Mouse (Mus musculus) monocyte, adult 2 months (primary cell): ENCODE results near the gene Prep.

Experiments used
- DNase-seq, 2 experiments: peaks; one replicate each; pipeline ENCODE4 v3.0.0; 2022; ENCODE audit warnings: low spot score in 2 of 2, low read depth in 1 of 2

Prep gene

DNA sequence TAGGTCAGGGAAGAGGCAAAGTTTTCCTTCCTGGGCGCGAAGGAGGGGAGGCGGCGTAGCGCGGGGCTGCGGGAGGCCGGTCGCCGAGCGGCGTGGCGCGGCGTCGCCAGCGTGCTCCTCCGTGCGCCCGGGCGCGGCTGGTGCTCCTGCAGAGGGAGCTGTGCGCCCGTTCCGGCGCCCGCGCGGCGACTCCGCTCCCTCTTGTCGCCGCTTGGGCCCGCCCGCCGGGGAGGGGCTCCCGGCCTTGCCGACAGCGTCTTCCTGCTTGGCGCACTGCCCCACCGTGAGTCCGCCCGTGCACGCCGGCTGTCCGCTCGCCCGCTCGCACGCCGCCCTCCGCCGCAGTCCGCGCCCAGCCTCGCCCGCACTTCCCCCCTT, at the start of gene Prep:
Gene Prep, plus strand, starts transcription at position 273 of the 378 bp plus-strand sequence.
- DNase-seq, result peak; percentile 60 to 73

DNA sequence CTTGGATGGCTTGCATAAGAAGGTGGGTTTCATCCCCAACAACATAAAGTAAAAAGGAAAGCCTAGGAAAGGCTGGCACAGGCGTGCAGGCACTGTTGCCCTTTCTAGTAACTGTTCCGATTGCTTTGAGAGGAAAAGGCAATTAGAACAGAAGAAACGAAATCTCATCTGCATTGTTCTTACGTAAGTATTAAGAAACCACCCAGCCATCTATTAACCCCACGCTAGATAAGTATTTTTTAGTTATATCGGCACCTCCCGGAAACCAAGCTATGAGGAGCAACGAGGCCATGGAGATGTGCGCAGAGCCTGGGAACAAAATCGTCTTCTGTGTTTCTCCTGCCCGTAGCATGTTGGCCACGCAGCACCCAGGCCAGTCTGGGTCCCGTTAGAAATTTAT, 49.7 kb upstream of the Prep start:
- DNase-seq, result no peak

DNA sequence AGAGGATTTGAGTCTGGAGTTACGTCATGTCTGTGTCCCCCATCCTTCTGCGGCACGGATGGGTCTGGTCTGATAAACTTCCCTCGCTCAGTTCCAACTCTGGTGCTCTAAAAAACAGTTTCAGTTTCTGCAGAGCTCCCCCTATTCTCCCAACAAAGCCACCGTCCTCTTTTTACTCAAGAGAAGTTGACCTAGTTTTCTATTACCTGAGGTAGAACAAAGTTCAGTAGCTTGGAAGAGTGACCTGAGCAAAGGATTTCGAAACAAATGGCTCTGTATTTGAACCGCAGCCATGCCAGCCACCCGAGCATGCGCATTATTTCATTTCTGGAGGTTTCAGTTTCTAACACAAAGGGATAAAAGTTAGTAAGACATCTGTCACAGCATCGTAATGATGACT, 49.2 kb upstream of the Prep start:
- DNase-seq, result no peak

DNA sequence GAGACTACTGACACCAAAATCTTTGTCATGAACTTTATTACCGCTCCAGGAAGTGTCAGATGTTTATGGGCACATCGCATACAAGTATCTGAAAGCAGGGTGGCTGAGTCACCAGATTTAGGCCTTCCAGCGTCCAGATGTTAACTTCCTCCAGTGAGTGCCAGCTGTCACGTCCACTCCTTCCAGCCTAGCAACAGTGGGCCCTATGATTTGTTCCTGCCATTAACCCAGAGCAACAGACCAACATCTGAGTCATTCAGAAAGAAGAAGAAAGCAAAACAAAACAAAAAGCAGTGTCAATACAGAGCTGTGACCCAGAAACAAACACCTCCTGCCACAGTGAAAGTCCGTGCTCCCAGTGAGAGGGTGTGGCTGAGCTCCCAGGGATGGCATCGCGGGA, 47.6 kb upstream of the Prep start:
- DNase-seq, result no peak

DNA sequence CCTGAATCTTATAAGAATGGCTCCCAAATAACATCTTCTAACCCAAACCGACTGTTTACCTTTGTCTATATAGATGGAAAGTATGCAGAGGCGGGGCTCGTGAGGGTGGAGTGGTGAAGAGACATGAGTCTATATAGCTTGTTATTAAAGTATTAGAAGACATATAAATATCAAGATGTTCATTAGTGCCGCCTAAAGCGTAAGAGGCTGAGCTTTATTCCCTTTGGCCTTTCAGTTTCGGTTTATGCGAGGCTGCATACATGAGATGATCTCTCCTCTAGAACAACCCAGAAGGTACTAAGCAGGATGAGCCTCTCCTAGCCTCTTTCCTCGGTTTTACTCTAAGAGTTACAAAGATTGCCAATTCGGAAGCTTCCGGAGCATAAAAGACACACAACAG, 47.2 kb upstream of the Prep start:
- no peak for DNase-seq

DNA sequence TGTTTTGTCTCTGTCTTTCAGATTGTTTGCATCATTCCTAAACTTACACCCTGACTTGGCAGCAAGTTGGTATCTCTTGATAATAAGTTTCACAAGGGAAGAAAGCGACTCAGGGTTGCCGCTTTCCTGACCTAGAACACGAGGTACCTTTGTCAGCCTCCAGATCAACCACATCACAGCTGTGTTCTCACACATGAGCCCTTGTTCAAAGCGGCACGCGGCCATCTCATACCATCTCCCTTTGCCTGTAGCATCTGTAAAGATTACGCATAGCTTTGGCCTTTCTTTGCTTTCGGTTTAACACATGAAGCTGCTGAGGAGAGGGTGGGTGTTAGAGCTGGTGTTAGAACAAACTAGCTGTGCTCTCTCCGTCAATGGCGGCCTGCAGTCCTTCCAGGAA, 46.7 kb upstream of the Prep start:
- DNase-seq, result no peak

DNA sequence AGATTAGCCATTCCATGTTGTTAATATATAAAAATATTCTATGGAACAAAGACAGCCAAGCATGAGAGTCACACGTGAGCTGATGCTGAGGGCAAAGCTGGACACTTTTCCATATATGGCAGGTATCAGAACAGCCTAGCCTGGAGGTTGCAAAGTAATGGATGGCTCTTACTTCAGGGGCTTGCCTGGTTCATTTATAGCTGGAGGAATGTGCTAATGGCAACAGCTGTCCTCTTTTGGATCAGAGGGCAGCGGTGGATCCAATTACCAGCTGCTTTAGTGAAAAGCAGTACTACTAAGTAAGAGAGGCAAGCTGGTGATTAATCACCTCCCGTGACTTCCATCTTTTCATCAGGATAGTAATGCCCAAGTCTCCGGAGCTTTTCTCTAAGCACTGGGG, 41.8 kb upstream of the Prep start:
- no peak for DNase-seq

DNA sequence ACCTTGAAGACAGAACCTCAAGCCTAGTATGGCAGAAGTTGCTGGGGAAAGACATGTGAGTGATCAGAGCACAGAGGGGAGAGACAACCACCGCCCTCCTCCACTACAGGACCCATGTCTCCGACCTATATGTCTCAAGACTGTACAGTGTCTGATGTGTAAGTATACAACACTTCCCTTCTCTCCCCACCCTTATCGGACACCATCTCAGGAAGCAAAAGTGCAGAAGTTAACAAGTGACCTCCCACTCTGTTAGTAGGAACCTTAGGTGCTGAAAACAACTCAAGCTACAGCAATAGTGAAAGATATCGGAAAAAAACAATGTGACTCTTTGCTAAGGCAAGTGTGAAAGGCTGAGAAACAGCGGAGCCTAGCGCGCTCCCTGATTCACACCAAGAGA, 40.1 kb upstream of the Prep start:
- DNase-seq, result no peak

DNA sequence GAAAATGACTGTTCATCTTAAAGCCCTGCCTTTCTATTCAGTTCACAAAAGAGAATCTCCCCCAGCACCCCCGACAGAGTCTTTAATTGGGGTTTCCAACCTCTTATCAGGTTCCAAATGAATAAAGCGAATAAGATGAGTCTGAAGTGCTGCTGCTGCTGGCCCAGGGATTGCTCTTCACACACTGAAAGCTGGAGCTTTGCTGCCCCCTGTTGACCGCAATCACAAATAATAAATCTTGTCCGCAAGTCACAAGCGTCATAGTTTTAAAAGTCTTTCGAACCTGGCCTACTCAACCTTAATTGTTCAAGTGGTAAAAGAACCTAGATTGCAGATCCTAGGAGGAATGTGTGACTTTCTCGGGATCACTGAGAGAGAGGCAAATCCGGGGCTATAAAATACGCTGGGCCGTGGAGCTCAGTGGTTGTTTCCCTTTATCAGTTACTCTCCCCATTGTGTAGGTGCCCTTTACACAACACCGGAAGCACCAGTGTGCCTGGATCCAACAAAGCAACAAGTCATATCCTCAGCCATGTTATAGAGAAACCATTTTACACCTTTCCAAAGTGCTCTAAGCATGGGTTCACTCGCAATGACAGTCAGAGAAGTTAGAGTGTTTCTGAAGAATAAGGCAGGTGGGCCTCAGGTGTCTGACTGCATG, 21.6 kb upstream of the Prep start:
- DNase-seq, result peak in 1 of 2 experiments; percentile 46

DNA sequence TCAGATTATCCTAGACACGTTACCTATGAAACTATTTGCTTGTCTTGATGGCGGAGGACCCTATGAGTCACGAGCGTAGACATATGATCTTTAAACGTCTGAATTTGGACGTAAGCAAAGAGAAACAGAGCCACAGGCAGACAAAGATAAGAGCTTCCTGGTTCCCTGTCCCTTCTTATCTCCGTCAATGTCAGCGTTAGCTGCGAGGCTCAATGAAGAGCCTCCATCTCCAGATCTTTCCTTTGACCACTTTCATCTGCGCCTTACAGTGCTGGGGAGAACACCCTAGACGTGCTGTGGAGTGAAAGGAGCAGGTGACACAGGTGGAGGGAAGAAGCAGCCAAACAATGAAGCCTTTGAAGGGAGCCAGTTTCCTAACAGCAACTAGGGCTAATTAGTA, 18.8 kb upstream of the Prep start:
- no peak for DNase-seq

DNA sequence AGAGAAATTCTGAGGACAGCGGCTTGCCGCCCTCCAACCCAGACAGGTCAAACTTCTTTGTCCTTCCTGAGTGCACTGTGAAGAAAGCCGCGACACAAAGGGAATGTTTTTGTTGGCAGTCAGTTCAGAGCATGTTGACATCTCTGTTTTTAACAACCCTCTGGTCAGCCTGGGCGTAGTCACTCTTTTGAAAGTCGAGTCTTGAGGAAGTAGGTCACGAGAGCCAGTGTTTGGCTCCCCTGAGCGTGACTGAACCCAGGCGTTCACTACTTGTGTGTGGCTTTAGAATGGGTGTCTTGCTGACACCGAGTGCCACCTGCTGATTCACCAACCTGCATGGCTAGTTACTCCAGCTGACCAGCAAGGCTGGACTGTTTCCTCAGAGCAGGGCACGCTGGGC, 18.4 kb upstream of the Prep start:
- DNase-seq, result peak; percentile 61 to 65

DNA sequence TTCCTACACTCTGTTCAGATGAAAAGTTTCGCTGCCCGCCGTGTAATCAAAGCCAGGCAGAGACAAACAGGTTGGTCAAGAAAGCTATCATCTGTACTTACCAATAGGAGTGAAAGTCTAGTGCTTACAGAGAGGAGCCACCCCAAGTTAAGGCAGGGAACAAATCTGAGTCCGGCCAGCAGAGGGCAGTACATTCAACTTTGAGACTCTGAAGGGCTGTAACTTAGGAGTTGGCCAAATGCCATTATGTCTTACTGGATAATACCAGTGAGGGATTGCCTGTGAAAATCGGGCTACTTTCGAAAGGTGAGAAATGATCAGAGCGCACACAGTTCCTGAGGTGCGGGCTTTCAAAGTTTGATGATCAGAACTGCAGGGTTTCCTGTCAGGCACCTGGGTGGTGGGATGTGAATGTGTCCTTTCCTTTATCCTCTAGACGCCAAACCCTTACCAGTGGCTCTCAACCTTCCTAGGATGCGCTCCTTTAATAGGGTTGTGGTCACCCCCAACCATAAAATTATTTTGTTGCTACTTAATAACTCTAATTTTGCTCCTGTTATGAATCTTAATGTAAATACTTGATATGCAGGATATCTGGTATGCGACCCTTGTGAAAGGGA, 15.8 kb upstream of the Prep start:
- peak; percentile 21 to 64 for DNase-seq

DNA sequence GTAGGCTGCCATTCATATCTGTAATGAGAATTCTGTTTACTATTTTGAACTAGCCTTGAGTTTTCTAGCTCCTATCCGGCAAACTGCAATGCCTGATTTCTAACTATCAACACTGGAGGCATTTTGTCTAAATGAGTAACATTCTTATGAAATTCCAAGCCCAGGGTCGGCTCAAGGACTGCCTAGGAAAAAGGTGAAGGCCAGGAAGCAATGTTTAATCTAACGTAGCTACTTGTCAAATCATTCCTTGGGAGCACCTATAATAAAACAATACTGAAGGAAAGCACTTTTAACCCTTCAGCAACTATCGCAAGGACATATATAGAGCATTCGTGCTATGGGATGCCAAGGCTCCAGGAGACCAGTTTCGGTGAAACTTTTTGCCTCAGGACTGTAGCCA, 8.6 kb upstream of the Prep start:
- no peak for DNase-seq

DNA sequence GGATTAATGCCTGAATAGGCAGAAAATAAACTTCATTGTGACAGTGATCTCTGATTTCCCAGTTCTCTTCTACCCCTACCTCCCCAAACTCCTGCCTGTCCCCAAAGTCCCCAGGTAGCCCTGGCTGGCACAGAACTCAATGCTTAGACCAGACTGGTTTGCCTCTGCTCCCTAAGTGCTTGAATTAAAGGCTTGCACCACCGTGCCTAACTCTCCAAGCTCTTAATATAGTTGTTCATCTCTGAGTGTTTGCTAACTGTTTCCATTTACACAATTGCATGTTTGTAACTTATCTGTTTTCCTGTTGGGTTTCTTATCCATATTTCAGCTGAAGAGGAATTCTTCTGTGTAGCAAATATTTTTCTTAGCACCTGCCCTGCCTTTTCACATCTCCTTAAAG, 6.2 kb upstream of the Prep start:
- no peak for DNase-seq

DNA sequence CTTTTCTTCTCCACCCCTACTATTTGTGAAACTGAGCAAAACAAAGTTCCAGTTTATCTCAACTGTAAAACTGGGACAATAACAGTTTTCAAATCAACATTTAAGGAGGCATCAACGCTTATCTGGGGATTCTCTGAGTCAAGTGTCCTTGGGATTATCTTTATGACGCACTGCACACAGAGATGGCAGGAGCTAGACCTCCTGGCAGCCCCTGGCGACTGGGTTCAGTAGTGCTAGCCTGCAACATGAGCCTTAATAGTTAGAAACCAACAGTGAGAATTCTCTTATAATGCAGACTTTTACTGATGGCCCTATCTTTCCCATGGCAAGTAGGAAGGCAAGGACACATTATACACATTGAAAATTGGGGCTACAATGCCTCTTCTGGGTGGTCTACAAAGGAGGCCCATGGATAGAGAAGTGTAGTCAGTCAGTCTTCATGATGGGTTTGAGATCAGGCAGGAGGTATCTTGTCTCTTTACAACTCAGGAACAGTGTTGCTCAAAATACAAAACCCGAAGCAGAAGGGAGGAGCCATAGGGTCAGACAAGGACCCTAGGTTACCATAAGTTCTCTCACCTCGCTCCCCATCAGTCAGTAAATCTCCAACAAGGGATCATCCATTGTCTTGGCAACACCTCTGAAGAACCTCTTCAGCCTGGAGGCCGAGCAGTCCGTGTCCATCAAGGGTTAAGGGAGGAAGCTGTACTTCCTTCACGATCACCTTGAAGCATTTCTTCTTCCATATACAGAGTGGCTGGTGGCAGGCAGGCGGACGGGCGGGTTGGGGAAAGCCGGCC, 672 bp upstream of the Prep start:
- DNase-seq, result peak; percentile 3 to 7

DNA sequence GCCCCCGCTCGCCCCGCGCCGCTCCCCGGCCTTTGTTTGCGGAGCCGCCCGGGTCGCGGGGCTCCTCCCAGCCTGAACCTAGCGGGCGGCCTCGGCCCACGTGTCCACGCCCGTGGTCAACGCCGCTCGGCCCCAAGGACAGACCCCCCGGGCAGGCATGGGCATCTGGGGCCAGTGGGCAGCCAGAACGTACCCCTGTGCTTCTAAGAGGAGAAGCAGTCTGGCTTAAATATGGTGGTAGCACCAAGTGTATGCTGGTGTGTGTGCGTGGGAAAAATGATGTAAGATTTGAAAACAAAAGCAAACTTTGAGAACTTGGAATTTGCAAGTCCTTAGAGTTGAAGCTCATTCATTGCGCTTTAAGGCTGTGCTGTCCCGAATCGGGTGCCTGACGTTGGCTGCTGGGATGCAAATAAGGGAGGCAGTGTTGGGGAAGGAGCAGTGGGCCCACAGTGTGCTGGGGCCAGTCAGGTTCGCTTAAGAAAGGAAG, 478 bp downstream of the Prep start:
- DNase-seq, result peak in 1 of 2 experiments; percentile 4

DNA sequence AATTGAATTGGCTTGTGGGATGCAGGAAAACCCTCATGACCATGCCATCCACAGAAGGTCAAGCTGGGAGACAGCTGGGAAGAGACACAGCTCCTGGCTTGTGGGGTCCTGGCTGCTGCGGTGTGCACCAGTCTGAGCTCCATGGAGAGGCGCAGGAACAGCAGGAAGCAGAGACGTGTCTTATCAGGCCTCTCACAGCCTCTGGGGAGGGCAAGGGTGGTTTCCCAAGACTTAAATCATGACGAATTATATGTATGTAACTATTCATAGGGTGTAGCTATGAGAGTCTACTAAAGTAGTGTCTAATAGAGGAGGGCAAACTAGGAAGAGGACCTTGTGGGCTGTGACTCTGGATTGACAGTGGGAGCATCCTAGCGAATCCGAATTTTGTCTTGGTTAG, 2.6 kb downstream of the Prep start:
- DNase-seq, result no peak

DNA sequence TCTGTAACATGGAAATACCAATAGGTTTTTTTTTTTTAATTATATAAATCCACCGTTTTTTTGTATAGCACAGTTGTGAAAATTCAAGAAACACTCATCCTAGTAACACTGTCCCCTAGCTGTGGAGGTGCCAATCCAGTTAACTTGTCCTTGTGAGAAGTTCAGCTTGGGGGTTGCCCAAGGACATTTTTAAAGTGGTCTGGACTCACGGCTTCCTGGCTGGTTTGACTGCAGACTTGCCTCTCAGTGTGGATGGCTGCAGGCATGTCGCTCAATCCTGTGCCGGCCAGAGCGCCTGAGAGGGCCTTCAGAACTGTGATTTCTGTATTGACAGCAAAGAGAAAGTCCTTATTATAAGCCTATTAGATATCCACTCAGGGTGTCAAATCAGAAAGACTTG, 3.4 kb downstream of the Prep start:
- DNase-seq, result no peak

DNA sequence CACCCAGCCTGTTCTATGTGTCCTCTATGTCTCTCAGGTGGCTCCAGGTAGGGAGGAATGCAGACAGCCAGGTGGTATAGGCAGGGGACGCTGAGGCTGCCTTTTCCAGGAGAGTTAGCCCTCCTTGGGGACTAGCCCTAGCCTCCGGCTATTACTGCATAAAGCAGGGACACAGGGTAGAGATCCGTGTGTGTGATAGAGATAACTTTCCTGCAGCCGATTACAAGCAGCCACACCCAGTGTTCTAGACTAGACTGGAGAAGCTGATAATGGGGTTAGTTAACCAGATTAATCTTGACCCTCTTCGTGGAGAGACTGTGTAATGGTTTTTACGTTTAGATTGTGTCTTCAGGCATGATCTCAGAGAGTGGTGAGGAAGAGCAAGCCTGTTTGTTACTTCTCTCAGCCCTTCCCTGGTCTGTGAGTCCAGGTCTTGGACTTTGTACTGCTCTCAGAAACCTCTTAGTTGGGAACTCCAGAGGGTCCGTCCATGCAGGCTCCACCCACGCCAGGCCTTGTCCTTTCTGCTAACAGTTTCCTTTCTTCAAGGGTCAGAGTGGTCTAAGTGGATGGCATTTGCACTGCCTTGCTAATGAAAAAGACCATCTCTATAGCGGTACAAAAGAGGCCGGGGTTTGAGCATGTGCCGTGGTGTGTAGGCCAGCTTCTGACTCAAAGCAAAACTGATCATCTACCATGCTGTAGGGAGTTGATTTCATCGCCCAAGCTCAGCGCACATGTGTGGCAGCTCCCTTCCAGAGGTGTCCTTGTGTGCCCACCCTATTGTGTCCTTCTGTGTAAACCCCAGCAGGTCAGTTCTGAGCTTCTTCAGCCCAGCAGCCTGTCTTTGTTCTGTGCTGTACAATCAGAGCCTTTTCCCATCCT, 4.2 kb downstream of the Prep start:
- DNase-seq, result no peak

DNA sequence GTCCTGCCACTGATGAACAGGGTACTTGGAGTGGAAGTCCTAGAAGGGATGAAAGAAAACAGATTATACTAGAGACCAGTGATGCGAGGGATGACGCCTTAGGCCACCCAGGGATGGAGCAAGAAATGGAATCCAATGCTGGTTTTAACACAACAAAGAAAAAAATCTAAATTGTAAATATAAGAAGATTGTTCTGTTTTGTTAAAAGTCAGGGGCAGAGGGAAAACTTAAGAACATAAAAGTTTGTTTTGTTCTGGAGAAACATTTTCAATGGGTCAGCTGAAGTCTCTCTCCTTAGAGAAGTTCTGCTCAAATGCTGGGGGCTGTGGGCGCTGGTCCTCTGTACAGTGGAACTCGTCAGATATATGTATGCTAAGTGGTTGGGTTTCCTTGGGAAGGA, 5.3 kb downstream of the Prep start:
- no peak for DNase-seq

DNA sequence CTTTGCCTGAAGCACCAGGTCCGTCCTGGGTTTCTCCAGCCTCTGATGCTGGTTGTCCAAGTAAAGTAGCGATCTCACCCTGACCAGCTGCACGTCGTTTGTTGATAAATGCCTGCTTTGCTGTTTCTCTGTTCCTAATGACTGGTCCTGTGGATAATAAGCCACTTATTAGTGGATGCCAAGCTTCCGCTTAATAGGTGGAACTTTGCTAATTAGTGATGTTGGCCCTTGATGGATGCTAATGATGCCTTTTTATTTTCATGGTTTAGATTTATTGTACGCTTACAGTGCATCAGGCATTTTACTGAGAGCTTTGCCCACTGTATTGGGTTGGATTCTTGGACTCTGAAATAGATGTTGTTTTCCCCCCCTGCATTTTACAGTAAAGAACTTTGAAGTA, 7.5 kb downstream of the Prep start:
- DNase-seq, result no peak
